Mouse (Mus musculus) small intestine, adult 2 months (tissue): Measurements from ENCODE around the gene Ltbp4. TPM values are rescaled to one million over a fixed set of nuclear protein-coding genes. Genes with fewer than 3 reads are reported as not detected.
A peak's percentile ranks its signal among the peaks of the same experiment; 100 is the strongest.

Experiments
- H3K27ac ChIP-seq: fragments of 200-500 bp; 2 replicates; pipeline ENCODE4 v1.5.1; 2012; ENCODE audit warnings: low read depth, low read length, control low read depth, inconsistent platforms; ENCODE audit not compliant: insufficient read depth
- H3K27me3 ChIP-seq: fragments of 200-500 bp; 2 replicates; pipeline ENCODE4 v1.6.1; 2012; ENCODE audit warnings: mild to moderate bottlenecking, moderate library complexity, low read length, inconsistent platforms; ENCODE audit not compliant: control insufficient read depth, insufficient read depth
- H3K36me3 ChIP-seq: fragments of 200-500 bp; 2 replicates; pipeline ENCODE4 v1.6.1; 2012; ENCODE audit warnings: mild to moderate bottlenecking, low read length, control low read depth, inconsistent platforms; ENCODE audit not compliant: control insufficient read depth, insufficient read depth
- H3K4me1 ChIP-seq: fragments of 200-500 bp; 2 replicates; pipeline ENCODE4 v1.6.1; 2012; ENCODE audit warnings: low read length, inconsistent platforms, mixed read lengths; ENCODE audit not compliant: control insufficient read depth, insufficient read depth, insufficient read length
- H3K4me3 ChIP-seq: fragments of 200-500 bp; 2 replicates; pipeline ENCODE4 v1.5.1; 2012; ENCODE audit warnings: low read depth, mild to moderate bottlenecking, control low read depth, inconsistent platforms, low read length, moderate library complexity
- CTCF ChIP-seq: fragments of 200-500 bp; IDR thresholded peaks from 2 replicates; pipeline ENCODE4 v1.5.1; 2012; ENCODE audit warnings: low read depth, mild to moderate bottlenecking, control low read depth, inconsistent platforms, low read length, moderate library complexity, mixed read lengths; ENCODE audit not compliant: insufficient replicate concordance, insufficient read length; ENCODE audit errors: extremely low read depth
- POLR2A ChIP-seq: fragments of 200-500 bp; IDR thresholded peaks from 2 replicates; pipeline ENCODE4 v1.6.1; 2012; ENCODE audit warnings: low read depth, mild to moderate bottlenecking, control low read depth, inconsistent platforms, low read length, moderate library complexity
- WGBS: fragments of 180-500 bp; shearing (Covaris S2); methylation state at CpG from one replicate; pipeline ENCODE4 v1.1.7; 2018; 5-methylcytosine and 5-hydroxymethylcytosine counted together
- polyA plus RNA-seq: library from polyadenylated mRNA; depleted of rRNA; stranded (reverse); fragments of >200 nt; gene quantifications from 2 replicates; pipeline ENCODE4 v1.2.3, GENCODE M21; 2012

Ltbp4 gene
- polyA plus RNA-seq, 1 experiment: 136 TPM

DNA sequence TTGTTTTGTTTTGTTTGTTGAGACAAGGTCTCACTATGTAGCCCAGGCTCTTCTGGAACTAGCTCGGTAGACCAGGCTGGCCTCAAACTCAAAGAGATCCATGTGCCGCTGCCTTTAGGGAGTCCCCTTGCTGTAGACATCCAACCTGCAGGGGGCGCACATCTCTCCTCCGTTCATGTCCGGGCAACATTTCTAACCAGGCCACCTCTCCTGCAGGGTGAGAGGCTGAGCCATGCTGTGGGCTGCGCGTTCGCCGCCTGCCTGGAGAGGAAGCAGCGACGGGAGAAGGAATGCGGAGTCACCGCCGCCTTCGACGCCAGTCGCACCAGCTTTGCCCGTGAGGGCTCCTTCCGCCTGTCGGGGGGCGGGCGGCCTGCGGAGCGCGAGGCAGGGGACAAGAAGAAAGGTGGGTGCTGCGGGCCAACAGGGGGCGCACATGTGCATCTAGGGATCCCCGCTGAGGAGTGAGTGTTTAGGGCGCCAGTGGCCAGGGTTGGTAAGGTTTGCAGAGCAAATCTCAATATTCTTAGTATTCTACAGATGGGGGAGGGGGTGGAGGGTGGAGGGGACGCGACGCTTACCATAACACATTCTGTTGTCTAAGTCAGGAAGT is 63.6 kb downstream of the Ltbp4 start:
- Histone ChIP-seq H3K4me3 (no peak overlapping the region), H3K36me3 (peaks cover 3% of the 10 kb centered on the region; the same call in 1 of the 2 replicates), H3K4me1 (peaks cover 3% of the 10 kb centered on the region), H3K27ac (no peak overlapping the region), H3K27me3 (no peaks in the 10 kb centered on the region)
- TF ChIP-seq POLR2A (no peak), CTCF (peak; percentile 40; the same call in 1 of the 2 replicates)
- WGBS: 71% methylated on average over 32 of the region's 32 CpGs

- TF ChIP-seq POLR2A (no peak), CTCF (no peak)
- 90% methylated on average over 8 of the region's 8 CpGs for WGBS
- H3K36me3 ChIP-seq: no peaks in the 10 kb centered on the region
These were observed 66.1 kb downstream of the Ltbp4 start for GRCm38 (mm10) chr7:27271423-27271822.

GRCm38 (mm10) chr7:27266515-27267128 is 70.9 kb downstream of the Ltbp4 start:
- 87% methylated on average over 20 of the region's 20 CpGs for WGBS
- TF ChIP-seq POLR2A: no peak
- TF ChIP-seq CTCF: no peak
- no peaks in the 10 kb centered on the region for H3K36me3 ChIP-seq
- H3K27me3 ChIP-seq: no peaks in the 10 kb centered on the region
- H3K27ac ChIP-seq: no peak overlapping the region
- no peak overlapping the region for H3K4me3 ChIP-seq
- peaks cover 4% of the 10 kb centered on the region; the same call in 1 of the 2 replicates for H3K4me1 ChIP-seq

More at GRCm38 (mm10) chr7:27271423-27271822, 66.1 kb downstream of the Ltbp4 start:
- Histone ChIP-seq H3K4me3 (no peak overlapping the region), H3K27ac (no peak overlapping the region), H3K4me1 (peaks cover under 1% of the 10 kb centered on the region; the same call in 1 of the 2 replicates), H3K27me3 (no peaks in the 10 kb centered on the region)

DNA sequence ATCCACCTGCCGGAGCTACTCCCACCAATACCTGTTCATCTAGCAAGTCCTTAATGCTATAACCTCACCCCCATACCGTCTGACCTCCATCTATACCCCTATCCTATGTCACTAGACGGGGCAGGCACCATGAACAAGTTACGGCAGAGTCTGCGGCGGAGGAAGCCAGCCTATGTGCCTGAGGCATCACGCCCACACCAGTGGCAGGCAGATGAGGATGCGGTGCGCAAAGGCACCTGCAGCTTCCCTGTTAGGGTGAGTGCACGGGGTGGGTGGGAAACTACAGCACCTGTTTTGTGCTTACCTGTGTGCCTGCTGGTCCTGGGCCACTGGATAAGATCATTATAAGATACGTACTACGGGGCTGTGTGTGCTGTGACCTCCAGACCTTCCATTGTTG is 72.7 kb downstream of the Ltbp4 start:
- no peak for TF ChIP-seq CTCF
- TF ChIP-seq POLR2A: no peak
- H3K4me1 ChIP-seq: peaks cover 4% of the 10 kb centered on the region; the same call in 1 of the 2 replicates
- H3K27me3 ChIP-seq: no peaks in the 10 kb centered on the region
- no peak overlapping the region for H3K4me3 ChIP-seq
- H3K27ac ChIP-seq: no peak overlapping the region
- WGBS: 91% methylated on average over 12 of the region's 12 CpGs
- H3K36me3 ChIP-seq: no peaks in the 10 kb centered on the region

DNA sequence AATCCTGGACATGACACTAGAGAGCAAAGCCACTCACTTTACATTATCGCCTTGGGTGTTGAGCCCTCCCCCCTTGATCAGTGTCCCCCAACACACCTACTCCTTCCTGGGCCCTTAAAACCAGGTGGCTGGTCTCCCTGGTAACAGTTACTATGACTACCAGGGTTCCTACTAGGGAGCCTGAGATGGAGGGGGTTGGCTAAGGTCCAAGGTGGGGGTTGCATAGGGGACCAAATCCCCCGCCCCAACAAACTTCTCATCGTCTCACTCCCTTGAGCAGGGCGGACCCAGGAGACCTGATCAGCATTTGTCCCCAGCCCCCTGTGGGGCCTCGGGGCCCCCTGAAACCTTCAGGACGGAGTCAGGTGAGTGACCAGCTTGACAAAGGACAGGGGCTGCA is 75.6 kb downstream of the Ltbp4 start:
- WGBS: 71% methylated on average over 6 of the region's 6 CpGs
- no peak overlapping the region for H3K4me3 ChIP-seq
- no peak for TF ChIP-seq POLR2A
- no peak for TF ChIP-seq CTCF

GRCm38 (mm10) chr7:27260856-27261255 is 76.6 kb downstream of the Ltbp4 start:
- Histone ChIP-seq H3K4me3 (no peak overlapping the region), H3K36me3 (no peaks in the 10 kb centered on the region), H3K27ac (no peak overlapping the region), H3K27me3 (no peaks in the 10 kb centered on the region), H3K4me1 (peaks cover 17% of the 10 kb centered on the region)
- TF ChIP-seq POLR2A (no peak), CTCF (no peak)
- WGBS: 69% methylated on average over 7 of the region's 7 CpGs

More for the DNA sequence above, 75.6 kb downstream of the Ltbp4 start:
- no peaks in the 10 kb centered on the region for H3K27me3 ChIP-seq
- H3K4me1 ChIP-seq: peaks cover 15% of the 10 kb centered on the region
- H3K36me3 ChIP-seq: no peaks in the 10 kb centered on the region
- H3K27ac ChIP-seq: no peak overlapping the region

DNA sequence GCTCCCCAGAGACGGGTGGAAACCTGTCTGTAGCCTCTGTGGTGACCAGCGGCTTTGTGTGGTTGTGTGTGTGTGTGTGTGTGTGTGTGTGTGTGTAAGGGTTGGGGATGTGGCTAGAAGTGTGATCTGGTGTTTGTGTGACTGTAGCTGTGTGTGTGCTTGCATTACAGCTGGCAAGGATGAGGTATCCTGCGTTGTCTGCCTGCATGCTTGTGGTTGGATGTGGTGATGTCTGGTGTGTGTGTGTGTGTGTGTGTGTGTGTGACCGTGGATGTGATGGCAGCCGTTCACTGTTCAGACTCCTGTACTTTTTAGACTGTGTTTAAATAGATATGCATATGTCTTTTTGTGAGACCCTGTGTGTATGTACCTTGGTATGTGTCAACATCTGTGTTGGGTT is 77.7 kb downstream of the Ltbp4 start:
- H3K27ac ChIP-seq: no peak overlapping the region

More for the DNA sequence above, 77.7 kb downstream of the Ltbp4 start:
- Histone ChIP-seq H3K36me3 (no peaks in the 10 kb centered on the region), H3K4me1 (peaks cover 18% of the 10 kb centered on the region), H3K27me3 (no peaks in the 10 kb centered on the region), H3K4me3 (peak overlapping the region; percentile 69)
- WGBS: 39% methylated on average over 5 of the region's 5 CpGs
- no peak for TF ChIP-seq CTCF
- TF ChIP-seq POLR2A: no peak
